Mouse (Mus musculus) forebrain, embryonic 16.5 days (tissue): Measurements from ENCODE around the gene Lmbrd1. TPM values are rescaled to one million over a fixed set of nuclear protein-coding genes. Genes with fewer than 3 reads are reported as not detected.

Experiments used
- ATAC-seq: fragments of 200-750 bp; cut with Nextera tagmentation; 2 replicates; pipeline ENCODE4 v1.8.0; 2017; ENCODE audit warnings: mild to moderate bottlenecking, moderate library complexity
- H3K27ac ChIP-seq: fragments of 300-500 bp; sonication (generic); 2 replicates; pipeline ENCODE4 v1.5.1; 2014; ENCODE audit warnings: low read length, control low read depth
- H3K27me3 ChIP-seq: fragments of 300-500 bp; sonication (generic); replicated peaks from 2 replicates; pipeline ENCODE4 v1.6.1; 2014; ENCODE audit warnings: low read length; ENCODE audit not compliant: control insufficient read depth, insufficient read depth
- H3K36me3 ChIP-seq: fragments of 300-500 bp; sonication (generic); 2 replicates; pipeline ENCODE4 v1.6.1; 2014; ENCODE audit not compliant: control insufficient read depth, insufficient read depth
- H3K4me1 ChIP-seq: fragments of 300-500 bp; sonication (generic); replicated peaks from 2 replicates; pipeline ENCODE4 v1.6.1; 2014; ENCODE audit warnings: low read length; ENCODE audit not compliant: control insufficient read depth, insufficient read depth
- H3K4me2 ChIP-seq: fragments of 300-500 bp; sonication (generic); 2 replicates; pipeline ENCODE4 v1.6.1; 2014; ENCODE audit warnings: mild to moderate bottlenecking, low read length, control low read depth
- H3K4me3 ChIP-seq: fragments of 300-500 bp; sonication (generic); replicated peaks from 2 replicates; pipeline ENCODE4 v1.5.1; 2014; ENCODE audit warnings: mild to moderate bottlenecking, low read length, control low read depth
- H3K9ac ChIP-seq: fragments of 300-500 bp; sonication (generic); replicated peaks from 2 replicates; pipeline ENCODE4 v1.6.1; 2014; ENCODE audit warnings: low read depth, low read length, control low read depth
- H3K9me3 ChIP-seq: fragments of 300-500 bp; sonication (generic); 2 replicates; pipeline ENCODE4 v1.6.1; 2016; ENCODE audit warnings: low read length; ENCODE audit not compliant: control insufficient read depth
- WGBS: fragments of 180-500 bp; shearing (Covaris S2); extraction: QIAGEN DNeasy Blood & Tissue Kit; methylation state at CpG from one replicate; pipeline ENCODE4 v1.1.7; 2014; 5-methylcytosine and 5-hydroxymethylcytosine counted together
- polyA plus RNA-seq: library from polyadenylated mRNA; unstranded; fragments of >200 nt; fragmentation: Nextera tagmentation; extraction: Ambion mirVana; gene quantifications from 2 replicates; pipeline ENCODE4 v1.2.1, GENCODE M21; 2015

Gene Lmbrd1
- polyA plus RNA-seq, 1 experiment from 2014 or later, result 44.2 TPM

DNA sequence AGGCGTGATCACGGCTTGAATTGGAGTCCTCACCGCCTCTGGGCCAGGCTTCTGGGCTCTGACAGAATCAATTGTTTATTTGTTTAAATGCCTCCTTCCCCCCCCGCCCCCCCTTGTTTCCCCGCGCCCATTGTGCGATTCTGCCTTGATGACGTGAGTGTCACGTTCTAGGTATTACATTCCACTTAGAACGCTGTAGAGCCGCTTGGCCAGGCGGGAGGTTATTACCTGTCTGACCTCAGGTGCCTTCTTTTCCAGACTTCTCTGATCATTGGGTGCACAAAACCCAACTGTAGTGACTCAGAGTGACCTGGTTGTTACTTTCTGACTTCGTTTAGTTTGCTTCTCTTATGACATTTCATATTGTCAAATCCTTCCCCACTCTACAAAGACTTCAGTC is 641 bp downstream of the Lmbrd1 start:
- peak overlapping the region; percentile 56 for H3K4me3 ChIP-seq
- H3K9ac ChIP-seq, result peak overlapping the region; percentile 72
- WGBS, result 0% methylated on average over 12 of the region's 13 CpGs
- peak overlapping the region; percentile 67 for H3K4me2 ChIP-seq
- H3K27ac ChIP-seq, result peak overlapping the region; percentile 78
- peaks cover 10% of the 10 kb centered on the region; the same call in 1 of the 2 replicates for H3K4me1 ChIP-seq
- peak; percentile 16 for ATAC-seq
- no peaks in the 10 kb centered on the region for H3K36me3 ChIP-seq
- H3K9me3 ChIP-seq, result no peaks in the 10 kb centered on the region
- no peaks in the 10 kb centered on the region for H3K27me3 ChIP-seq

DNA sequence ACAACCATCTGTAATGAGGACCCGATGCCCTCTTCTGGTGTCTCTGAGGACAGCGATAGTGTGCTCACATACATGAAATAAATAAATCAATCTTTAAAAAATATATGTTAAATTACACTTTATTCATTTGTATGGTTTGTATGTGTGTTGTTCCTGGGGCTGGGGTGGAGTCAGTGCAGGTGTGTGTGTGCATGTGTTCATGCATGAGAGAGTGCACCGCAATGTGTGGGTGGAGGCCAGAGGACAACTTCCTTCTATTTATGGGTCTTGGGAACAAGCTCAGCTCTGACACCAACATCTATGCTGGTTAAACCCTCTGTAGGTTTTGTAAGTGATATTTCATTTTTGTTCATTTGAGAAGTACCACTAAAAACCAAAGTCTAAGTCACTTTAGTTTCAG is 2.6 kb downstream of the Lmbrd1 start:
- Histone ChIP-seq H3K9me3 (no peaks in the 10 kb centered on the region), H3K9ac (no peak overlapping the region), H3K36me3 (no peaks in the 10 kb centered on the region), H3K27ac (no peak overlapping the region), H3K4me2 (no peak overlapping the region), H3K27me3 (no peaks in the 10 kb centered on the region), H3K4me1 (peaks cover 10% of the 10 kb centered on the region; the same call in 1 of the 2 replicates), H3K4me3 (no peak overlapping the region)
- WGBS, result 98% methylated on average over 3 of the region's 3 CpGs
- ATAC-seq, result no peak

DNA sequence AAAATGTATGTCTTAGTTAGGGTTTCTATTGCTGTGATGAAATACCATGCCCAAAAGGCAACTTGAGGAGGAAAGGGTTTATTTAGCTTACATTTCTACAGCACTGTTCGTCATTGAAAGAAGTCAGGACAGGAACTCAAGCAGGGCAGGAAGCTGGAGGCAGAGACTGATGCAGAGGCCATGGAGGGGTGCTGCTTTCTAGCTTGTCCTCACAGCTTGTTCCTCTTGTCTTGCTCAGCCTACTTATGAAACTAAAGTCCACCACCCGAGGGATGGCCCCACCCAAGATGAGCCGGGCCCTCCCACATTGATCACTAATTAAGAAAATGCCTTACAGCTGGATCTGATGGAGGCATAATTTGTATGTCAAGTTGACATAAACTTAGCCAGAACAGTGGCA is 3.5 kb downstream of the Lmbrd1 start:
- no peak overlapping the region for H3K9ac ChIP-seq
- no peak overlapping the region for H3K27ac ChIP-seq
- H3K4me2 ChIP-seq, result no peak overlapping the region
- 69% methylated on average over 3 of the region's 3 CpGs for WGBS
- H3K4me3 ChIP-seq, result no peak overlapping the region
- H3K27me3 ChIP-seq, result no peaks in the 10 kb centered on the region
- no peak for ATAC-seq
- H3K9me3 ChIP-seq, result no peaks in the 10 kb centered on the region
- peaks cover 10% of the 10 kb centered on the region; the same call in 1 of the 2 replicates for H3K4me1 ChIP-seq
- no peaks in the 10 kb centered on the region for H3K36me3 ChIP-seq

DNA sequence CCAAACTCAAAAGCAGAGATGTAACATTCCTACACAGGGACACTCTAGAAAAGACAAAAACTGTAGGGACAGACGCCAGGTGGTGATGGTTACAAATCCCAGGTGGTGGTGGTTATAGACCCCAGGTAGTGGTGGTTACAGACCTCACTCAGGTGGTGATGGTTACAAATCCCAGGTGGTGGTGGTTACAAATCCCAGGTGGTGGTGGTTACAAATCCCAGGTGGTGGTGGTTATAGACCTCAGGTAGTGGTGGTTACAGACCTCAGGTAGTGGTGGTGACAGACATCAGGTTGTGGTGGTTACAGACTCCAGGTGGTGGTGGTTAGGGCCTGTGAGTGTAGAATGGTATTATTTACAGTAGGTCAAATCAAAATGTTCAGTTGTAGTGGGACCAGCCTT is 5.5 kb downstream of the Lmbrd1 start:
- Histone ChIP-seq H3K36me3 (no peaks in the 10 kb centered on the region; the same call in 1 of the 2 replicates), H3K27me3 (no peaks in the 10 kb centered on the region), H3K4me1 (peaks cover 8% of the 10 kb centered on the region; the same call in 1 of the 2 replicates), H3K4me3 (no peak overlapping the region), H3K9ac (no peak overlapping the region), H3K27ac (no peak overlapping the region), H3K9me3 (no peaks in the 10 kb centered on the region), H3K4me2 (no peak overlapping the region)
- peak; percentile 85 for ATAC-seq
- 97% methylated on average over 1 of the region's 1 CpGs for WGBS

DNA sequence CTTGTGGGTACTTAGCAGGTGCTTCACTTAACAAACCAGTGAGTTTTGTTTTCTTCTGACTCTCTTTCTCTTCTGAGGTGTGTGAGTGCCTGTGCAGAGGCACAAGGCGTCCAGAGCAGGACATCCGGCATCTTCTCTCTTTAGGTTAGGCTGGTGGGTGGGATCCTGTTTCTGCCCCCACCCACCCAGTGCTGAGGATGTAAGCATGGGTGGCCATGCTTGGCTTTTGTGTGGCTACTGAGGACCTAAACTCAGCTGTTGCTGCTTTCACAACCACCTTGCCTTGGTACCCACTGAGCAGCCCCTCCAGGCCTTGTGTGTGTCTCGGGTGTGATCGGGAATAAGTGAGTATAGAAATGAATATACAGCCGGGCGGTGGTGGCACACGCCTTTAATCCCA is 7.2 kb downstream of the Lmbrd1 start:
- ATAC-seq, result no peak
- Histone ChIP-seq H3K27me3 (no peaks in the 10 kb centered on the region), H3K9me3 (no peaks in the 10 kb centered on the region), H3K4me1 (no peaks in the 10 kb centered on the region), H3K4me3 (no peak overlapping the region), H3K27ac (no peak overlapping the region), H3K4me2 (no peak overlapping the region), H3K9ac (no peak overlapping the region), H3K36me3 (no peaks in the 10 kb centered on the region; the same call in 1 of the 2 replicates)
- WGBS, result 94% methylated on average over 7 of the region's 7 CpGs

DNA sequence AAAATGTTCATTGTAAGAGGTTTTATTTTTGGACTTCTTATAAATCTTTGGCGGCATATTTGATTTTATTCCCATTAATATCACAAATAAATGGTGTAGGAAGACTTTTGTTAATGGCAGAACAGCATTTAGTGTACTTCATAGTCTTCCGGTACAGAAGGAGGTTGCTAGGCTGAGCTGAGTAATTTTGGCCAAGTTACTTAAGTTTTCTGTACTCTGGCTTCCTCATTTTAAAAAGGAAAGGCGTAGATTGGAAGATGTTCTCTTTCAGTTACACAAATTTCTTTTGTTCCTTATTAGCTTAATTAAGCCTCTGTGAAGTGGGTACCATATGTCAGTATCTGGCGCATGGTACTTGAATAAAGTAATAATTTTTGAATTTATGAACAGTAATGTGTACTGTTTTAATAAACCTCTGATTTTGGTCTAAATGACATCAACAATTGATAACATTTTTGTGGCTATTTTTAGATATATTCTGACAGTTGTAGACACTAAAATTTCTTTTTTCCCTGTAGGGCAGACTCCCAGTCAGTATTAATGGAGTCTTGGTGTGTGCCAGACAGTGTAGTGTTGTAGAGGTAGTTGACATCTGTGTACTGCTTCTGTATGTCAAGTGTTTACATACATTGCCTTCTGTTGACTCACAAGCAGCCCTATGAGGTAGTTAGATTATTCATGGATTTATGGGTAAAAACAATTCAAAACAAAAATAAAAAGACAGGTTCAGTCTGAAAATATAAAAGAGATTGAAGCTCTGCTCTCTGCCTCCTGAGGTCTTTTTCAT is 8.0 kb downstream of the Lmbrd1 start:
- Histone ChIP-seq H3K36me3 (no peaks in the 10 kb centered on the region; the same call in 1 of the 2 replicates), H3K4me2 (no peak overlapping the region), H3K27ac (no peak overlapping the region), H3K4me3 (no peak overlapping the region), H3K9ac (no peak overlapping the region), H3K4me1 (no peaks in the 10 kb centered on the region), H3K9me3 (no peaks in the 10 kb centered on the region), H3K27me3 (no peaks in the 10 kb centered on the region)
- WGBS, result 69% methylated on average over 4 of the region's 4 CpGs
- peak; percentile 84 for ATAC-seq

DNA sequence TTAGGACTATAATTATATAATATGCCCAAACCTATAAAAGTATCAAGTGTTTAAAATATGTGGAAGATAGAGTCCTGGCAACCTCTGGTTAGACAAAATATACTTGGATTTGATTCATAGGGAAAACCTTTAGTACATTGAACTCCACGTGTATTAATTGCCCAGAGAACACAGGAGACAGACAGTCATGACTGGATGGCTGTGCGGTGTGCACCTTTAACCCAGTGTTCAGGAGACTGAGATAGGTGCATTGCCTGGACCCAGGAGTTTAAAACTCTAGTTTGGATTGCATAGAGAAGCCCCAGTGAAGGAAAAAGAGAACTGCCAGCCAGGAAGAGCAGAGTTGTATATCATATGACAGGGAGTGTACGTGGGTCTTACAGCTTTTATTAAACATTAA is 19.2 kb downstream of the Lmbrd1 start:
- WGBS, result 90% methylated on average over 3 of the region's 3 CpGs
- H3K4me2 ChIP-seq, result no peak overlapping the region
- ATAC-seq, result no peak

DNA sequence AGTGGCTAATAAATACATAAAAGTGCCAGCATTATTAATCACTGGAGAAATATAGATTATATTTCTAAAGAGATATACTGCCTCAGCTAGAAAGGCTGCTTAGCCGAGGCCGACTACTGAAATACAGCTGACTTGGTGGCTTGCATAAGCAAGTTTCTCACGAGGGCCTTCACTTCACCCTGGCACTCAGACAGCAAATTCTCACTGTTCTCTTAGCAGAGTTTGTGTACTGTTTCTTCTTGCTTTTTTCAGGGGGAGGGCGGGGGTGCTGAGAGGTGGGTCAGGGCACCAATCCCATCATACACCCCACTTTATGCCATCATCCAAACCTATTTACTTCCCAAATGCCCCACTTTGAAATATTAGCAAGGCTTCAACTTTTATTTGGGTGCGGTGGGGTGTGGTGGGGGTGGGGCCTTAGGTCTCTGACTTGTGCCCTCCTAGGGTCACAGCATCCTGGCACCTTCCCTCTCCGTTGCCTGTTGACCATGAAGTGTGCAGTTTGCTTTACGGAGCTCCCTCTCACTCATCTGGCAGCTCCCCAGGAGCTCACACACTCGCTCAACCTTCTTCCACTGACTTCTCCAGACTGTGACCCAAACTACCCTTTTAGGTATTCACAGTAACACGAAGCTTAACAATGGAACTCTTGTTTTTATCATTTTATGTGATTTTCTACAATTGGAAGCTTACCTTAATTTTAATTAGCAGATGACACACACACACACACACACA is 19.9 kb downstream of the Lmbrd1 start:
- Histone ChIP-seq H3K4me3 (no peak overlapping the region), H3K9ac (no peak overlapping the region), H3K27ac (no peak overlapping the region), H3K9me3 (no peaks in the 10 kb centered on the region), H3K36me3 (no peaks in the 10 kb centered on the region; the same call in 1 of the 2 replicates), H3K27me3 (no peaks in the 10 kb centered on the region), H3K4me1 (no peaks in the 10 kb centered on the region), H3K4me2 (no peak overlapping the region)
- 73% methylated on average over 9 of the region's 9 CpGs for WGBS
- ATAC-seq, result no peak

More for the DNA sequence above, 19.2 kb downstream of the Lmbrd1 start:
- H3K27ac ChIP-seq, result no peak overlapping the region
- H3K27me3 ChIP-seq, result no peaks in the 10 kb centered on the region
- H3K9ac ChIP-seq, result no peak overlapping the region
- H3K4me1 ChIP-seq, result no peaks in the 10 kb centered on the region
- H3K36me3 ChIP-seq, result peaks cover 2% of the 10 kb centered on the region; the same call in 1 of the 2 replicates
- no peaks in the 10 kb centered on the region for H3K9me3 ChIP-seq
- H3K4me3 ChIP-seq, result no peak overlapping the region

DNA sequence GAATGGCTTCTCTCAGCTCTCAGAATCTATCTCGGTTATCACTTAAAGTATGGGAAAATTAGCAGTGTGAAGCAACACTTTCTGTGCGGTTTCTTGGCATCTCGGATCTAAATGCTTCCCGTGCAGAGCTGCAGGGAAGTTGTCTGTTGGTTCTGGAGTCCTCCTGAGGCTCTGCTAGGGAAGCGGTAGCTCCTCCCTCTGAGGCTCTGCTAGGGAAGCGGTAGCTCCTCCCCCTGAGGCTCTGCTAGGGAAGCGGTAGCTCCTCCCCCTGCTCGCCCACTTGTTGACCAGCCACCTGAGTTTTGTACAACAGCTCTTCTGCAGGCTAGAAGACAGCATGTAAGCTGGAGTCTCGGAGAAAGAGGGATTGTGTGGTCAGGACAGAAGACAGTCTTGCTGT is 20.9 kb downstream of the Lmbrd1 start:
- Histone ChIP-seq H3K9me3 (no peaks in the 10 kb centered on the region), H3K4me1 (no peaks in the 10 kb centered on the region), H3K4me2 (no peak overlapping the region), H3K9ac (no peak overlapping the region), H3K4me3 (no peak overlapping the region), H3K27ac (no peak overlapping the region), H3K27me3 (no peaks in the 10 kb centered on the region), H3K36me3 (no peaks in the 10 kb centered on the region)
- ATAC-seq, result no peak; the same call in 1 of the 2 replicates
- 30% methylated on average over 9 of the region's 9 CpGs for WGBS
